Mouse (Mus musculus) forebrain, embryonic 14.5 days (tissue): Measurements from ENCODE around the gene Tcaf1. TPM values are rescaled to one million over a fixed set of nuclear protein-coding genes. Genes with fewer than 3 reads are reported as not detected.

Experiments used
- ATAC-seq: fragments of 200-750 bp; cut with Nextera tagmentation; 2 replicates; pipeline ENCODE4 v1.8.0; 2017; ENCODE audit warnings: mild to moderate bottlenecking, moderate library complexity
- DNase-seq: peaks from one replicate; pipeline ENCODE4 v3.0.0-alpha.2; 2015; ENCODE audit warnings: low spot score
- H3K27ac ChIP-seq: fragments of 300-500 bp; sonication (generic); 2 replicates; pipeline ENCODE4 v1.5.1; 2014; ENCODE audit warnings: low read depth, mild to moderate bottlenecking, control low read depth, low read length, moderate library complexity
- H3K27me3 ChIP-seq: fragments of 300-500 bp; sonication (generic); replicated peaks from 2 replicates; pipeline ENCODE4 v1.6.1; 2014; ENCODE audit warnings: low read length, control low read depth, mixed read lengths; ENCODE audit not compliant: control insufficient read depth, insufficient read depth
- H3K36me3 ChIP-seq: fragments of 300-500 bp; sonication (generic); 2 replicates; pipeline ENCODE4 v1.6.1; 2014; ENCODE audit warnings: low read length, control low read depth; ENCODE audit not compliant: control insufficient read depth, insufficient read depth
- H3K4me1 ChIP-seq: fragments of 300-500 bp; sonication (generic); 2 replicates; pipeline ENCODE4 v1.6.1; 2014; ENCODE audit warnings: antibody characterized with exemption, low read length, control low read depth; ENCODE audit not compliant: control insufficient read depth, insufficient read depth
- H3K4me2 ChIP-seq: fragments of 300-500 bp; sonication (generic); 2 replicates; pipeline ENCODE4 v1.6.1; 2014; ENCODE audit warnings: mild to moderate bottlenecking, control low read depth, low read length
- H3K4me3 ChIP-seq: fragments of 300-500 bp; sonication (generic); 2 replicates; pipeline ENCODE4 v1.5.1; 2014; ENCODE audit warnings: low read depth, low read length, control low read depth
- H3K9ac ChIP-seq: fragments of 300-500 bp; sonication (generic); 2 replicates; pipeline ENCODE4 v1.6.1; 2014; ENCODE audit warnings: mild to moderate bottlenecking, low read length, control low read depth, moderate library complexity
- H3K9me3 ChIP-seq: fragments of 300-500 bp; sonication (generic); replicated peaks from 2 replicates; pipeline ENCODE4 v1.6.1; 2016; ENCODE audit warnings: low read length, control low read depth, mixed read lengths; ENCODE audit not compliant: control insufficient read depth
- WGBS: fragments of 180-500 bp; shearing (Covaris S2); extraction: QIAGEN DNeasy Blood & Tissue Kit; methylation state at CpG from one replicate; pipeline ENCODE4 v1.1.7; 2014; 5-methylcytosine and 5-hydroxymethylcytosine counted together
- polyA plus RNA-seq: library from polyadenylated mRNA; unstranded; fragments of >200 nt; fragmentation: Nextera tagmentation; extraction: Ambion mirVana; gene quantifications from 2 replicates; pipeline ENCODE4 v1.2.1, GENCODE M21; 2014

The Tcaf1 gene
- polyA plus RNA-seq, 1 experiment from 2014 or later: 176 TPM

DNA sequence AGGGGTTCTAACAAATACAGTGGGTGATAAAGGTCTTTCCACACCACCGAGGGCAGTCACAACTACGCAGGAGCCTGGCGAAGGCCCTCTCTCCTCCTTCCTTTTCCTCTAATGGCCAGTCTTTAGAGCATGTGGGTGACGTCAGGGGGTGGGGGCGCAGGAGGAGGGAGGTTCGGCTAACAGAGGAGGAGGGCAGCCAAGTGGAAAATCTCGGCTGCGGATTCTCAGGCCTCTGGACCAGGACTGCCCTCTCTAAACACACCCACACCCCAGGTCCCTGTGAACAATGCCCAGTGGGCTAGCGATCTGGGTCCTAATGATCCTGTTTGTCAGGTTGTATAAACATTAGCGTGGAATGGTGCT is 17.8 kb downstream of the Tcaf1 start:
- Histone ChIP-seq H3K27ac (peak overlapping the region; percentile 97), H3K4me1 (0 out of 2 replicates have a peak, but pooled peaks cover 5% of the 10 kb centered on the region), H3K4me3 (peak overlapping the region; percentile 79), H3K9me3 (no peaks in the 10 kb centered on the region), H3K9ac (peak overlapping the region; percentile 96), H3K4me2 (peak overlapping the region; percentile 75), H3K36me3 (peaks cover 7% of the 10 kb centered on the region; the same call in 1 of the 2 replicates), H3K27me3 (no peaks in the 10 kb centered on the region)
- DNase-seq: peak; percentile 92
- under 1% methylated on average over 10 of the region's 10 CpGs for WGBS
- peak; percentile 85 for ATAC-seq

DNA sequence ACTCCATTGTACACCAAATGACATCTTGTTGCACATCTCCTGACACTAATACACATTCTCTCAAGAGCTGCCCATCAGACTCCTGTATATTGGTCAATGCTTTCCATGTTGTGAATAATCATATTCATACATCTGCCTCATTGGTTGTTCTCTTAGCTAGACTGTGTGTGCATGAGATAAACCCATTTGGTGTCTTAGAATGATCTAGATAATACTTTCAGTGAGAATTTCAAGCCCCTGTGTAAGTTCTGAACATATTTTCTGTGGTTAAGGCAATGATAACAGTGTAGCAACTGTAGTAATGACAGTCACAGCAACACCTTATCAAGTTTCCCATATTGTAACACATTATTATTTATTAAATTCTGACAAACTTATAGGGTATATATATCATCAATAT is 20.1 kb downstream of the Tcaf1 start:
- H3K27ac ChIP-seq: no peak overlapping the region
- no peaks in the 10 kb centered on the region for H3K27me3 ChIP-seq
- H3K4me1 ChIP-seq: 0 out of 2 replicates have a peak, but pooled peaks cover 5% of the 10 kb centered on the region
- H3K9me3 ChIP-seq: no peaks in the 10 kb centered on the region
- no peak overlapping the region for H3K4me2 ChIP-seq
- H3K9ac ChIP-seq: no peak overlapping the region
- H3K36me3 ChIP-seq: peaks cover 28% of the 10 kb centered on the region
- DNase-seq (no peak), ATAC-seq (no peak)
- no peak overlapping the region for H3K4me3 ChIP-seq

DNA sequence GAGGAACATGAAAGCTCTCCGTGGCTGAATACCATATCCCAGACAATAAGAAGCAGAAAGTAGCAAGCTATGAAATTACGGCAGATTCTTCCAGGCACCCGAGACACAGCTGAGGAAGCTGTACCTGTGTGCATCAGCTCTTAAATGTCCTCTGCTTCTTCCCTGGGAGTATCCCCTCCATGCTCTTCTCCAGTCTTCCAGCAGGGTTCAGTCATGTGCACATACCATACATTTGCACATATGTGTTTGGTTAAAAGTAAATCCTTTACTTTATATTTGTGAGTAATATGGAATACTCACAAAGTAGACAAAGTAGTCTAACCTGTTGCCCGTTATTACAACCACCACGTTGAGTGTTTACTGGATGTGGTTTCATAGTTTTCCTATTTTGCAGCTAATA is 22.0 kb downstream of the Tcaf1 start:
- H3K9me3 ChIP-seq: no peaks in the 10 kb centered on the region
- no peak overlapping the region for H3K4me3 ChIP-seq
- H3K9ac ChIP-seq: no peak overlapping the region
- H3K36me3 ChIP-seq: peaks cover 41% of the 10 kb centered on the region
- H3K4me2 ChIP-seq: no peak overlapping the region
- H3K4me1 ChIP-seq: 0 out of 2 replicates have a peak, but pooled peaks cover 5% of the 10 kb centered on the region
- no peak for ATAC-seq
- H3K27me3 ChIP-seq: no peaks in the 10 kb centered on the region
- 88% methylated on average over 5 of the region's 5 CpGs for WGBS
- H3K27ac ChIP-seq: no peak overlapping the region
- no peak for DNase-seq

DNA sequence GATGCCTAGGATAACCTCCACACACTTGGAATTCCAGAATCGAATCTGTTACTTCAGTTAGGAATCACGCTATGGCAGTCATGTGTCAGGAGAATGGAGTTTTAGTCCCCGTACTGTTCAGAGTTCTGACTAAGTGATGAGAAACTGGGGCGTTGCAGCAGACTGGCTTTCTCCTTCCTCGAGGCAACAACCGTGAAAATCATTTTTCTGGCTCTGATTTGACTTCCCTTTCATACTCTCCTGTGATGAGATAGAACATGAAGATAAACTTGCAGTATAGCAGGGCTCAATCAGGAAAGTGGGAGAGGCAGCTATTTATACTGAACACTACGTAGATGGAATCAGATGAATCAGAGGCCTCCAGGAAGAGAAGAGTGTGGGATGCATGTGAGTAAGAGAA is 29.8 kb downstream of the Tcaf1 start:
- Histone ChIP-seq H3K4me1 (no peaks in the 10 kb centered on the region), H3K27ac (no peak overlapping the region), H3K4me2 (no peak overlapping the region), H3K9ac (no peak overlapping the region), H3K27me3 (no peaks in the 10 kb centered on the region), H3K36me3 (peaks cover 78% of the 10 kb centered on the region), H3K4me3 (no peak overlapping the region), H3K9me3 (no peaks in the 10 kb centered on the region)
- WGBS: 94% methylated on average over 7 of the region's 7 CpGs
- ATAC-seq (no peak), DNase-seq (no peak)

DNA sequence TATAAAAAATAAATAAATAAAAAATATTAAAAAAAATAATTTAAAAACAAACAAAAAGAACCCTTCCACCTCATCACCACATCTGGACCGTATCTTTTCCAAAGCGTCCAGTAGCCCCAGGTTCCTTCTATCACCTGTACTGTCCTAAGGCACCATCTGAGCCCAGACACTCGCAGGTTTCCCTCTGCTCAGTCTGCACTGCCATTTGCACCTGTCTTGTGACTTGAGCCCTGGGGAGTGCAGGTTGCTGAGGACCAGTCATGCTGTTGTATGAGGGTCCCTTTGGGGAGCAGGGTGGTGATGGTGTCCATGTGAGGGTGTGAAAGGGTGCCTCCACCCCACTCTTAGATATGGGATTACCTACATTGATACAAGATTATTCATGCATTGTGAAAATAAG is 33.9 kb downstream of the Tcaf1 start:
- DNase-seq (no peak), ATAC-seq (no peak)
- H3K4me2 ChIP-seq: no peak overlapping the region
- no peaks in the 10 kb centered on the region for H3K9me3 ChIP-seq
- no peak overlapping the region for H3K9ac ChIP-seq
- peaks cover 90% of the 10 kb centered on the region for H3K36me3 ChIP-seq
- no peak overlapping the region for H3K27ac ChIP-seq
- no peak overlapping the region for H3K4me3 ChIP-seq
- WGBS: over 99% methylated on average over 3 of the region's 3 CpGs
- H3K27me3 ChIP-seq: no peaks in the 10 kb centered on the region
- no peaks in the 10 kb centered on the region for H3K4me1 ChIP-seq

DNA sequence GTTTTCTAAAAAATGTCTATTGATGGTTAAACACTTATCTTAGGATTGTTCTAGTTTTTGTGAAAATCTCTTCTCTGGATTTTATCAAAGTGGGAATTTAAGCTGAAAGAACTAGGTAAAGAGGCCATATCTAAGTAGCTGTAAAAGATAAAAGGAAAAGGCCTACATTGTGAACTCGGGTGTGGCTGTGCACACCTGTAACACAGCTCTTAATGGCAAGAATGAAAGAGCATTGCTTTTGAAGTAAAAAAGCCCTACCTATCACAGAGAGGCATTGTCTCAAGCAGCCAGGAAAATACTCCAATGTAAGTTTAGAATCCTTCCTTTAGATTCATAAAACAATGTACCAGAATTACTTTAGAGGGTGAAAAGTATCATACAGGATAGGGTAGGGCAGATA is 38.1 kb downstream of the Tcaf1 start:
- Histone ChIP-seq H3K4me3 (no peak overlapping the region), H3K9me3 (no peaks in the 10 kb centered on the region), H3K27me3 (no peaks in the 10 kb centered on the region), H3K27ac (no peak overlapping the region), H3K4me2 (no peak overlapping the region), H3K4me1 (no peaks in the 10 kb centered on the region), H3K9ac (no peak overlapping the region), H3K36me3 (peaks cover 67% of the 10 kb centered on the region)
- DNase-seq (no peak), ATAC-seq (no peak)
- 90% methylated on average over 1 of the region's 1 CpGs for WGBS

DNA sequence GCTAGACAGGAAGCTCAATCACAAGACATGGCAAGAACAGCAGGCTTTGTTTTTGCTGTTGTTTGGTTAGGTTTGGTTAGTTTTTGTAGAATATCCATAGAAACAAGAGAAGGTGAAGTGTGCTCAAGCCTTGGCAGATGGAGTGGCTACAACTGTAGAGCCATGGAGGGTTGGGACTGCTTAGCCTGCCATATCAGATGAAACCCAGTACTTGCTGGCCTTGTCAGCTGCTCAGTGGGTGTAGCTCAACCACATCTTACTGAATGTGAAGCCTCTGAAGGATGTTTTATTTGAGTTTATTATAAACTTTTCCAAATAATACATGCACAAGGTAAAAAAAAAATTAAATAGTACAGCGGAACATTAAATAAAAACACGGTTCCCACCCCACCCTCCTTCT is 42.2 kb downstream of the Tcaf1 start:
- ATAC-seq: no peak
- H3K36me3 ChIP-seq: peaks cover 26% of the 10 kb centered on the region
- H3K27me3 ChIP-seq: no peaks in the 10 kb centered on the region
- no peak overlapping the region for H3K4me2 ChIP-seq
- WGBS: 96% methylated on average over 2 of the region's 2 CpGs
- H3K4me1 ChIP-seq: no peaks in the 10 kb centered on the region
- DNase-seq: no peak
- H3K4me3 ChIP-seq: no peak overlapping the region
- H3K9me3 ChIP-seq: no peaks in the 10 kb centered on the region
- H3K9ac ChIP-seq: no peak overlapping the region
- H3K27ac ChIP-seq: no peak overlapping the region

DNA sequence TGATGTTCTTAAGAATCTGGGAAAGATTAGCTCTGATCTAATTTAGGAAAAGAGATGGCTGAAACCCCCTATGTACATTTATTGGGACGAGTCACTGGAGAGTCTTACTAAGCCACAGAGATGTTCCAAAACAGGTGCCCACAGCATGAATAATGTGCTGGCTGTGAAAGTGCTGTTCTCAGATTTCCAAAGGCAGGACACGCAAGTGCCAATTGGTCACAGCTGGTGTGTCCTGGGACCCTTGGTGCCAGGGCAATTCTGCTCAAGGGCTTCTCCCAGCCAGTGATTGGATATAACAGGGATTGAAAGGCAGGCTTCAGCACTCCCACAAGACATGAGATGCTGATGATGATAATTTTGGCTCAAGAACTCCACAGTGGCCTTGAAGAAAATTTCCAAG is 48.1 kb downstream of the Tcaf1 start:
- DNase-seq: no peak
- Histone ChIP-seq H3K9me3 (no peaks in the 10 kb centered on the region), H3K36me3 (no peaks in the 10 kb centered on the region), H3K4me3 (no peak overlapping the region), H3K4me2 (no peak overlapping the region), H3K27me3 (no peaks in the 10 kb centered on the region), H3K9ac (no peak overlapping the region), H3K27ac (no peak overlapping the region), H3K4me1 (no peaks in the 10 kb centered on the region)
- no peak for ATAC-seq
- WGBS: 76% methylated on average over 2 of the region's 2 CpGs

DNA sequence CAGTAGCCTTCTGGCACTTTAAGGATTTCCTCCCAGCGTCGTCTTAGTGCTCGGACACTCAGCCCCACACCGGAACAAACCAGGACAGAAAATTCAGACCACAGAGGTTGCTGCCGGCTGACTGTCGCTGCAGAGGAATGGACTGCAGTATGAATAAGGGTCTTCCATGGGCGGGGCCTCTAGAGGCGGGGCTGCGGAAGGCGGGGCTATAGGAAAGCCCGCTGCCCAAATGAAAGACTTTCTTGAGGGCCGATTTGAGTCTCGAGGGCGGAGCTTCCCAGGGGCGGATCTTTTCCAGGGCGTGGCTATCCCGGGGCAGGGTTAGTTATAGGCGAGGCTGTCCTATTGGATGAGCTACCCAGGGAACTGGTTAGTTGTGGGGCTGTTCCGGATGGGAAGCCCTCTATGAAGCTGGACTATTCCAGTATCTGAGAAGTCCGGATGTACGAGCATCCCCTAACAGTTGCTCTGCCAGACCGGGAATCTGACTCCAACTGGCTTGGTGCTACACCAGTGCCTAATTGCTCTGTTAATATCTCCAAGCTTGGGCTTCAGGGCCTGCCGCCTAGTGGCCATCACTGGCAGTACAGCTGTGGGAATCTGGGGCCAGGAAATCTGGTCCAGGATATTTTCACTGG is 64.9 kb downstream of the Tcaf1 start, which contains the start of gene Tcaf2:
Tcaf2 (minus strand) TSS at position 343 of the 638 bp plus-strand sequence.
- Histone ChIP-seq H3K27me3 (no peaks in the 10 kb centered on the region), H3K9ac (no peak within 1 kb of the TSS), H3K4me3 (peak within 1 kb of the TSS; percentile 28), H3K27ac (no peak within 1 kb of the TSS), H3K4me2 (peak within 1 kb of the TSS; percentile 56), H3K36me3 (no peaks in the 10 kb centered on the region), H3K4me1 (no peaks in the 10 kb centered on the region), H3K9me3 (no peaks in the 10 kb centered on the region)
- DNase-seq (peak; percentile 83), ATAC-seq (peak; percentile 98)
- WGBS: under 1% methylated on average over 23 of the region's 23 CpGs
